Mouse (Mus musculus) forebrain, embryonic 15.5 days (tissue): ENCODE results near the gene Usp30. TPM values are rescaled to one million over a fixed set of nuclear protein-coding genes. Genes with fewer than 3 reads are reported as not detected.

ENCODE experiments used
- ATAC-seq: fragments of 200-750 bp; cut with Nextera tagmentation; replicated peaks from 2 replicates; pipeline ENCODE4 v1.8.0; 2017; ENCODE audit warnings: mild to moderate bottlenecking, moderate TSS enrichment, moderate library complexity
- H3K27ac ChIP-seq: fragments of 300-500 bp; sonication (generic); replicated peaks from 2 replicates; pipeline ENCODE4 v1.5.1; 2015; ENCODE audit warnings: mild to moderate bottlenecking, inconsistent platforms
- H3K27me3 ChIP-seq: fragments of 300-500 bp; sonication (generic); 2 replicates; pipeline ENCODE4 v1.6.1; 2015; ENCODE audit warnings: inconsistent platforms
- H3K36me3 ChIP-seq: fragments of 300-500 bp; sonication (generic); 2 replicates; pipeline ENCODE4 v1.6.1; 2015; ENCODE audit warnings: mild to moderate bottlenecking, inconsistent platforms
- H3K4me1 ChIP-seq: fragments of 300-500 bp; sonication (generic); 2 replicates; pipeline ENCODE4 v1.6.1; 2015; ENCODE audit warnings: inconsistent platforms
- H3K4me2 ChIP-seq: fragments of 300-500 bp; sonication (generic); replicated peaks from 2 replicates; pipeline ENCODE4 v1.6.1; 2015; ENCODE audit warnings: mild to moderate bottlenecking, inconsistent platforms
- H3K4me3 ChIP-seq: fragments of 300-500 bp; sonication (generic); 2 replicates; pipeline ENCODE4 v1.5.1; 2015; ENCODE audit warnings: mild to moderate bottlenecking, inconsistent platforms
- H3K9ac ChIP-seq: fragments of 300-500 bp; sonication (generic); replicated peaks from 2 replicates; pipeline ENCODE4 v1.6.1; 2015; ENCODE audit warnings: mild to moderate bottlenecking, inconsistent platforms
- H3K9me3 ChIP-seq: fragments of 300-500 bp; sonication (generic); 2 replicates; pipeline ENCODE4 v1.6.1; 2016; ENCODE audit warnings: inconsistent platforms
- WGBS: fragments of 180-500 bp; shearing (Covaris S2); methylation state at CpG from one replicate; pipeline ENCODE4 v1.1.7; 2015; ENCODE audit warnings: mixed read lengths; 5-methylcytosine and 5-hydroxymethylcytosine counted together
- polyA plus RNA-seq: library from polyadenylated mRNA; unstranded; fragments of >200 nt; fragmentation: Nextera tagmentation; extraction: Ambion mirVana; gene quantifications from 2 replicates; pipeline ENCODE4 v1.2.1, GENCODE M21; 2015

The Usp30 gene
- polyA plus RNA-seq, 1 experiment from 2014 or later, result 20.4 TPM

- peaks cover 23% of the 10 kb centered on the region for H3K4me1 ChIP-seq
- H3K9ac ChIP-seq, result no peak overlapping the region
- no peak overlapping the region for H3K4me2 ChIP-seq
- no peak overlapping the region for H3K4me3 ChIP-seq
- WGBS, result 71% methylated on average over 1 of the region's 1 CpGs
- no peaks in the 10 kb centered on the region for H3K27me3 ChIP-seq
- no peak overlapping the region for H3K27ac ChIP-seq
- peaks cover 30% of the 10 kb centered on the region for H3K36me3 ChIP-seq
- H3K9me3 ChIP-seq, result no peaks in the 10 kb centered on the region
- no peak for ATAC-seq
These were observed 37.5 kb downstream of the Usp30 start for GRCm38 (mm10) chr5:114102807-114103206.

- Histone ChIP-seq H3K36me3 (peaks cover 65% of the 10 kb centered on the region), H3K27me3 (no peaks in the 10 kb centered on the region), H3K9ac (no peak overlapping the region), H3K4me3 (no peak overlapping the region), H3K9me3 (no peaks in the 10 kb centered on the region), H3K4me2 (no peak overlapping the region), H3K27ac (no peak overlapping the region), H3K4me1 (peaks cover 9% of the 10 kb centered on the region)
- WGBS, result 92% methylated on average over 16 of the region's 16 CpGs
- no peak for ATAC-seq
These were observed 41.2 kb downstream of the Usp30 start for GRCm38 (mm10) chr5:114106391-114106935.

GRCm38 (mm10) chr5:114113334-114113733, 48.1 kb downstream of the Usp30 start:
- Histone ChIP-seq H3K9me3 (no peaks in the 10 kb centered on the region), H3K4me3 (no peak overlapping the region), H3K4me1 (no peaks in the 10 kb centered on the region), H3K36me3 (peaks cover 66% of the 10 kb centered on the region), H3K9ac (no peak overlapping the region), H3K27me3 (no peaks in the 10 kb centered on the region), H3K27ac (no peak overlapping the region), H3K4me2 (no peak overlapping the region)
- WGBS, result 78% methylated on average over 6 of the region's 6 CpGs
- no peak for ATAC-seq

- Histone ChIP-seq H3K4me2 (no peak overlapping the region), H3K36me3 (peaks cover 60% of the 10 kb centered on the region), H3K4me3 (no peak overlapping the region), H3K4me1 (no peaks in the 10 kb centered on the region), H3K9ac (no peak overlapping the region), H3K27ac (no peak overlapping the region), H3K27me3 (no peaks in the 10 kb centered on the region), H3K9me3 (no peaks in the 10 kb centered on the region)
- 85% methylated on average over 5 of the region's 5 CpGs for WGBS
- ATAC-seq, result no peak
These were observed 49.8 kb downstream of the Usp30 start for GRCm38 (mm10) chr5:114115030-114115429.

- Histone ChIP-seq H3K4me3 (no peak overlapping the region), H3K36me3 (peaks cover 62% of the 10 kb centered on the region), H3K27me3 (no peaks in the 10 kb centered on the region), H3K4me1 (no peaks in the 10 kb centered on the region), H3K27ac (no peak overlapping the region), H3K4me2 (no peak overlapping the region), H3K9ac (no peak overlapping the region), H3K9me3 (no peaks in the 10 kb centered on the region)
- ATAC-seq, result no peak
- 91% methylated on average over 7 of the region's 7 CpGs for WGBS
These were observed 51.3 kb downstream of the Usp30 start for GRCm38 (mm10) chr5:114116586-114116985.

GRCm38 (mm10) chr5:114119806-114120205, 54.5 kb downstream of the Usp30 start:
- no peak for ATAC-seq
- Histone ChIP-seq H3K36me3 (peaks cover 73% of the 10 kb centered on the region), H3K4me1 (no peaks in the 10 kb centered on the region)

GRCm38 (mm10) chr5:114126008-114126407, 60.7 kb downstream of the Usp30 start:
- no peak overlapping the region for H3K9ac ChIP-seq
- WGBS, result 95% methylated on average over 3 of the region's 3 CpGs
- H3K4me3 ChIP-seq, result no peak overlapping the region
- ATAC-seq, result no peak
- no peak overlapping the region for H3K27ac ChIP-seq
- H3K36me3 ChIP-seq, result peaks cover 38% of the 10 kb centered on the region
- H3K4me1 ChIP-seq, result peaks cover 12% of the 10 kb centered on the region
- no peak overlapping the region for H3K4me2 ChIP-seq
- no peaks in the 10 kb centered on the region for H3K27me3 ChIP-seq
- no peaks in the 10 kb centered on the region for H3K9me3 ChIP-seq

More at GRCm38 (mm10) chr5:114119806-114120205, 54.5 kb downstream of the Usp30 start:
- 84% methylated on average over 4 of the region's 4 CpGs for WGBS
- Histone ChIP-seq H3K4me3 (no peak overlapping the region), H3K27me3 (no peaks in the 10 kb centered on the region), H3K9ac (no peak overlapping the region), H3K27ac (no peak overlapping the region), H3K4me2 (no peak overlapping the region), H3K9me3 (no peaks in the 10 kb centered on the region)

- WGBS, result 90% methylated on average over 7 of the region's 7 CpGs
- no peaks in the 10 kb centered on the region for H3K9me3 ChIP-seq
- peaks cover 17% of the 10 kb centered on the region for H3K4me1 ChIP-seq
- peak overlapping the region; percentile 90 for H3K4me2 ChIP-seq
- no peak overlapping the region for H3K9ac ChIP-seq
- ATAC-seq, result no peak
- H3K27me3 ChIP-seq, result no peaks in the 10 kb centered on the region
- peaks cover 32% of the 10 kb centered on the region for H3K36me3 ChIP-seq
- H3K4me3 ChIP-seq, result peak overlapping the region; percentile 67
- no peak overlapping the region for H3K27ac ChIP-seq
These were observed 61.4 kb downstream of the Usp30 start for GRCm38 (mm10) chr5:114126499-114127244.

- peak; percentile 11; the same call in 1 of the 2 replicates for ATAC-seq
- Histone ChIP-seq H3K27ac (peak within 1 kb of the TSS; percentile 79), H3K36me3 (peaks cover 22% of the 10 kb centered on the region), H3K9ac (peak within 1 kb of the TSS; percentile 75), H3K4me3 (peak within 1 kb of the TSS; percentile 67), H3K9me3 (no peaks in the 10 kb centered on the region), H3K4me2 (peak within 1 kb of the TSS; percentile 90), H3K27me3 (no peaks in the 10 kb centered on the region), H3K4me1 (peaks cover 24% of the 10 kb centered on the region)
- under 1% methylated on average over 69 of the region's 69 CpGs for WGBS
These were observed 62.4 kb downstream of the Usp30 start, which contains the start of gene Alkbh2 for GRCm38 (mm10) chr5:114127374-114128349. Gene Alkbh2, minus strand, starts transcription at chr5:114128218.

- Histone ChIP-seq H3K27ac (no peak overlapping the region), H3K4me1 (peaks cover 24% of the 10 kb centered on the region), H3K36me3 (0 out of 2 replicates have a peak, but pooled peaks cover 4% of the 10 kb centered on the region), H3K27me3 (no peaks in the 10 kb centered on the region), H3K4me3 (peak overlapping the region; percentile 84), H3K9me3 (no peaks in the 10 kb centered on the region), H3K4me2 (peak overlapping the region; percentile 98), H3K9ac (no peak overlapping the region)
- ATAC-seq, result no peak
- WGBS, result 81% methylated on average over 15 of the region's 15 CpGs
These were observed 64.4 kb downstream of the Usp30 start for GRCm38 (mm10) chr5:114129550-114130210.

- H3K9ac ChIP-seq, result peak within 1 kb of the TSS; percentile 57
- ATAC-seq, result peak; percentile 41
- peak within 1 kb of the TSS; percentile 53 for H3K27ac ChIP-seq
- peak within 1 kb of the TSS; percentile 84 for H3K4me3 ChIP-seq
- H3K36me3 ChIP-seq, result 0 out of 2 replicates have a peak, but pooled peaks cover 2% of the 10 kb centered on the region
- H3K4me2 ChIP-seq, result peak within 1 kb of the TSS; percentile 98
- H3K9me3 ChIP-seq, result no peaks in the 10 kb centered on the region
- H3K27me3 ChIP-seq, result no peaks in the 10 kb centered on the region
- peaks cover 24% of the 10 kb centered on the region for H3K4me1 ChIP-seq
- under 1% methylated on average over 29 of the region's 29 CpGs for WGBS
These were observed 64.9 kb downstream of the Usp30 start, which contains the start of gene Ung for GRCm38 (mm10) chr5:114130211-114130605. Gene Ung, plus strand, starts transcription at chr5:114130386.
